Mouse (Mus musculus): Measurements from ENCODE around the gene Plcl1. TPM values are rescaled to one million over a fixed set of nuclear protein-coding genes. Genes with fewer than 3 reads are reported as not detected.

The Plcl1 gene
- polyA plus RNA-seq, 1 experiment from 2014 or later, result 0.10 TPM

- 81% methylated on average over 4 of the region's 4 CpGs for WGBS (ENCODE audit: insufficient replicate concordance)
- Histone ChIP-seq H3K27ac (replicated peaks) (no peak overlapping the region), H3K4me1 (replicated peaks) (no peaks in the 10 kb centered on the region), H3K4me2 (no peak overlapping the region), H3K9ac (no peak overlapping the region), H3K36me3 (replicated peaks) (no peaks in the 10 kb centered on the region), H3K4me3 (replicated peaks) (no peak overlapping the region), H3K9me3 (replicated peaks) (no peaks in the 10 kb centered on the region), H3K27me3 (no peaks in the 10 kb centered on the region)
- ATAC-seq (ENCODE audit: insufficient read depth), result no peak
Observed at GRCm38 (mm10) chr1:55571399-55571798, 165.7 kb downstream of the Plcl1 start.

DNA sequence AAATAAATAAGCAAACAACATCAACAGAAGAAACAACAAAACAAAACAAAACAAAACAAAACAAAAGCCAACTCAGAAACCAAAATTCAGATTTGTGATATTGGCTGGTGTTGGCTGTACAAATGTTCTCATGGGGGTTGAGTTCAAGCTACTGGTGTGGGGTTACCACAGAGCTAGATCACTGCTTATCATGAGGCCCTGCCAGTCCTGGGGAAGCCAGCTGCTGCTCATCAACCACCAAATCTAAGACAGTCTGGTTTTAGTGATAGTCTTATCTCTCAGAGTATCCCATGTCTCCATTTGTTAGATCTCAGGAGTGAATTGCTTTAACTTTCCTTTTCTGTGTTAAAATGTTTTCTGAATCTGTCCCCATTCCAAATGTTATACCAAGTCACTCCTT lies 166.5 kb downstream of the Plcl1 start:
- no peaks in the 10 kb centered on the region for H3K36me3 ChIP-seq (replicated peaks)
- no peak overlapping the region for H3K27ac ChIP-seq (replicated peaks)
- no peak overlapping the region for H3K4me2 ChIP-seq
- H3K4me3 ChIP-seq (replicated peaks), result no peak overlapping the region
- no peak for ATAC-seq (ENCODE audit: insufficient read depth)
- H3K9me3 ChIP-seq (replicated peaks), result no peaks in the 10 kb centered on the region
- no peaks in the 10 kb centered on the region for H3K27me3 ChIP-seq
- no peak overlapping the region for H3K9ac ChIP-seq
- H3K4me1 ChIP-seq (replicated peaks), result no peaks in the 10 kb centered on the region

DNA sequence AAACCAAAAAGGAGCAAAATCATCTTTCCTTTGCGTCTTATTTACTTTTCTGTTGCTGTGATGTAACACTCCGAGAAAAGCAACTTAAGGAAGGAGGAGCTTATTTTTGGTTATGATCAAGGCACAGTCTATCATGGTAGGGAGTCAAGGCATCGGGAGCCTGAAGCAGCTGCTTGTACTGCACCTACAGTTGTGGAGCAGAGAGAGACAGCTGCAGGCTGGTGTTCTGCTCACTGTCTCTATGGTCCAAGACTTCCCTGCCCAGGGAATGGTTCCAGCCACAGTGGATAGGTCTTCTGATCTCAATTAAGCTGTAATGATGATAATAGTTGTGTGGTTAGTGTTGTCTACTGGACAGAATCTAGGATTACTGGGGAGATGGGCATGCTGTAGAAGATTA lies 166.9 kb downstream of the Plcl1 start:
- 59% methylated on average over 3 of the region's 3 CpGs for WGBS (ENCODE audit: insufficient replicate concordance)
- H3K4me1 ChIP-seq (replicated peaks), result no peaks in the 10 kb centered on the region
- H3K4me3 ChIP-seq (replicated peaks), result no peak overlapping the region
- no peak overlapping the region for H3K27ac ChIP-seq (replicated peaks)
- no peaks in the 10 kb centered on the region for H3K27me3 ChIP-seq
- no peaks in the 10 kb centered on the region for H3K9me3 ChIP-seq (replicated peaks)
- no peak overlapping the region for H3K9ac ChIP-seq
- H3K36me3 ChIP-seq (replicated peaks), result no peaks in the 10 kb centered on the region
- no peak overlapping the region for H3K4me2 ChIP-seq
- ATAC-seq (ENCODE audit: insufficient read depth), result no peak

DNA sequence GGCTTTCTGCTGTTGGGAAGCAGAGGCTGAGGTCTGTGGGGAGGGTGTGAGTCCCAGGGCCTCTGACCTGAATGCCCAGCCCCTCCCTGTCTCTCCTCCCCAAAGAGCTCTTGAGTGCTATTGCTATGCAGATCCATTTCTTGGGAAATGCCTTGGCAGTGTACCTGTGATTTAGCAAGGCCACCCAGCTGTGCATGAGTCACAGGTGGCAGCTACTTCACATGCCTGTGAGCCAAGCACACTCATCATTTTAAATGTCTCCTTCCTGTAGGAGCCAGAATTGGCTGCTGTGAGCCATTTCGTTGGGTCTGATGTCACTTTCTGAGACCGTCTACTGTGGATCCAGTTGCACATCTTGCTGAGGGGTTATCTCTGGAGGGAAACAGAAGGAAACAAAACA lies 170.2 kb downstream of the Plcl1 start:
- no peak for ATAC-seq (ENCODE audit: insufficient read depth)
- no peak overlapping the region for H3K27ac ChIP-seq (replicated peaks)
- H3K27me3 ChIP-seq, result no peaks in the 10 kb centered on the region
- no peaks in the 10 kb centered on the region for H3K9me3 ChIP-seq (replicated peaks)
- 30% methylated on average over 2 of the region's 2 CpGs for WGBS (ENCODE audit: insufficient replicate concordance)
- no peaks in the 10 kb centered on the region for H3K4me1 ChIP-seq (replicated peaks)
- H3K4me2 ChIP-seq, result no peak overlapping the region
- no peaks in the 10 kb centered on the region for H3K36me3 ChIP-seq (replicated peaks)
- H3K4me3 ChIP-seq (replicated peaks), result no peak overlapping the region
- no peak overlapping the region for H3K9ac ChIP-seq

- Histone ChIP-seq H3K27me3 (no peaks in the 10 kb centered on the region), H3K4me1 (replicated peaks) (no peaks in the 10 kb centered on the region), H3K9ac (no peak overlapping the region), H3K27ac (replicated peaks) (no peak overlapping the region), H3K9me3 (replicated peaks) (no peaks in the 10 kb centered on the region), H3K36me3 (replicated peaks) (no peaks in the 10 kb centered on the region), H3K4me3 (replicated peaks) (no peak overlapping the region), H3K4me2 (no peak overlapping the region)
- no peak for ATAC-seq (ENCODE audit: insufficient read depth)
- WGBS (ENCODE audit: insufficient replicate concordance), result 46% methylated on average over 2 of the region's 2 CpGs
Observed at GRCm38 (mm10) chr1:55581752-55582151, 176.0 kb downstream of the Plcl1 start.

DNA sequence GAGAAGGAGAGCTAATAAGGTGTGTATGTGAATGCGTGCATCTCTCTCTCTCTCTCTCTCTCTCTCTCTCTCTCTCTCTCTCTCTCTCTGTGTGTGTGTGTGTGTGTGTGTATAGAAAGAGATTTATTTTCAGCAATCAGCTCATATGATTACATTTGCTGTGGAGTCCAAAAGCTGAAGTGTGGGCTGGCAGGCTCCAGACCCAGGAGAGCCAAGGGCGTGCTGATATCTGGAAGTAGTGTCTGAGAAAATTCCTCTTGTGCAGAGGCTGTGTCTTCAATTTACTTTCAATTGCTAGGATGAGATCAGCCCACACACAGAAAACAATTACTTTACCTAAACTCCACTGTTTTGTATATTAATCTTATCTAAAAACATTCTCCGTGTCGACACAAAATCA lies 179.7 kb downstream of the Plcl1 start:
- Histone ChIP-seq H3K4me1 (replicated peaks) (no peaks in the 10 kb centered on the region), H3K27ac (replicated peaks) (no peak overlapping the region), H3K9me3 (replicated peaks) (no peaks in the 10 kb centered on the region), H3K4me2 (no peak overlapping the region), H3K4me3 (replicated peaks) (no peak overlapping the region), H3K9ac (no peak overlapping the region), H3K36me3 (replicated peaks) (no peaks in the 10 kb centered on the region), H3K27me3 (no peaks in the 10 kb centered on the region)
- WGBS (ENCODE audit: insufficient replicate concordance), result 63% methylated on average over 4 of the region's 4 CpGs
- ATAC-seq (ENCODE audit: insufficient read depth), result no peak

DNA sequence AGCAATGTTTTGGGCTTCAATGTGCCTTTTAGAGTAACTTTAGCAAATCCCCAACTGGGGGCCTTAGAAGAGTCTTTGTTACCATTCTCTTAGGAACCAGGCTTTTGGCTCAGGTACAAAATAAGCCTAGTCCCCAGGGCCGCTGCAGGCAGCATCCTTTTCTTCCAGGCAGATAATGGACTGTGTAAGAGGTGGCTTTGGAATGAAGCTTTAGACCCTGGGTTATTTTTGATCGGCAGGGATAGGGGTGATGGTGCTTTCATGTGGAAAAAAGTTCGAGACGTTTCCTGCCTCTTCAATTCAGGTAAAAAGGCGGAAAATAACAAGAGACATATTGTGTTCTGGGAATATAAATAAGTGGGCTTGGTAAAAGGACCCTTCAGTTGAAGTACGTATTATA lies 182.4 kb downstream of the Plcl1 start:
- Histone ChIP-seq H3K27me3 (no peaks in the 10 kb centered on the region), H3K9me3 (replicated peaks) (no peaks in the 10 kb centered on the region), H3K4me2 (no peak overlapping the region), H3K27ac (replicated peaks) (no peak overlapping the region), H3K9ac (no peak overlapping the region), H3K4me1 (replicated peaks) (no peaks in the 10 kb centered on the region), H3K4me3 (replicated peaks) (no peak overlapping the region), H3K36me3 (replicated peaks) (no peaks in the 10 kb centered on the region)
- WGBS (ENCODE audit: insufficient replicate concordance), result 65% methylated on average over 6 of the region's 6 CpGs
- no peak for ATAC-seq (ENCODE audit: insufficient read depth)

DNA sequence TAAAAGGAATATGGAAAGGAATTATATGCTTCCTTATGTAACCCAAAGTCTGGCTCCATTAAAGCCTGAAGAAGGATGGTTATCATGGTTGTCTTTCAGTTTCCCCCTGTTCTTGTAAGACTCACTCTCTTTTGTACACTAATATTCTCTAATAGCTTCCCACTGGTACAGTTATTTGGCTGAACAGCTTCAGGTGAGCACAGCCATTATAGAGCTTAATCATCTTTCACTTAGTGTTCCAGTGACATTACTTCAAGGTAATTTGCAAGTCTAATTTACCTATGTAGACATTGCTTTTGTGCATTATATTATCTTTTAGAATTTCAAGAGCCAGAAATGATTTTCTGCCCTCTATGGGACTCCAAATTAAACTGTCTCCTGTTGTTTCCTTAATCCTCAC lies 184.3 kb downstream of the Plcl1 start:
- no peak for ATAC-seq (ENCODE audit: insufficient read depth)
- Histone ChIP-seq H3K4me3 (replicated peaks) (no peak overlapping the region), H3K4me1 (replicated peaks) (no peaks in the 10 kb centered on the region), H3K4me2 (no peak overlapping the region), H3K27me3 (no peaks in the 10 kb centered on the region), H3K36me3 (replicated peaks) (no peaks in the 10 kb centered on the region), H3K9ac (no peak overlapping the region), H3K9me3 (replicated peaks) (no peaks in the 10 kb centered on the region), H3K27ac (replicated peaks) (no peak overlapping the region)

GRCm38 (mm10) chr1:55600496-55600895 lies 194.8 kb downstream of the Plcl1 start:
- no peak overlapping the region for H3K4me3 ChIP-seq (replicated peaks)
- H3K9ac ChIP-seq, result no peak overlapping the region
- no peak for ATAC-seq (ENCODE audit: insufficient read depth)
- no peaks in the 10 kb centered on the region for H3K36me3 ChIP-seq (replicated peaks)
- H3K4me1 ChIP-seq (replicated peaks), result no peaks in the 10 kb centered on the region
- H3K27me3 ChIP-seq, result no peaks in the 10 kb centered on the region
- no peaks in the 10 kb centered on the region for H3K9me3 ChIP-seq (replicated peaks)
- WGBS (ENCODE audit: insufficient replicate concordance), result 54% methylated on average over 1 of the region's 1 CpGs
- H3K27ac ChIP-seq (replicated peaks), result no peak overlapping the region
- H3K4me2 ChIP-seq, result no peak overlapping the region

- no peak for ATAC-seq (ENCODE audit: insufficient read depth)
- WGBS (ENCODE audit: insufficient replicate concordance), result 49% methylated on average over 4 of the region's 4 CpGs
- no peaks in the 10 kb centered on the region for H3K9me3 ChIP-seq (replicated peaks)
- H3K4me1 ChIP-seq (replicated peaks), result no peaks in the 10 kb centered on the region
- no peak overlapping the region for H3K4me3 ChIP-seq (replicated peaks)
- no peak overlapping the region for H3K4me2 ChIP-seq
- H3K27ac ChIP-seq (replicated peaks), result no peak overlapping the region
- H3K36me3 ChIP-seq (replicated peaks), result no peaks in the 10 kb centered on the region
- H3K27me3 ChIP-seq, result no peaks in the 10 kb centered on the region
- no peak overlapping the region for H3K9ac ChIP-seq
Observed at GRCm38 (mm10) chr1:55604593-55604992, 198.9 kb downstream of the Plcl1 start.

GRCm38 (mm10) chr1:55605450-55605849 lies 199.7 kb downstream of the Plcl1 start:
- H3K4me1 ChIP-seq (replicated peaks), result no peaks in the 10 kb centered on the region
- H3K36me3 ChIP-seq (replicated peaks), result no peaks in the 10 kb centered on the region
- no peak overlapping the region for H3K27ac ChIP-seq (replicated peaks)
- H3K27me3 ChIP-seq, result no peaks in the 10 kb centered on the region
- no peak overlapping the region for H3K4me3 ChIP-seq (replicated peaks)
- H3K4me2 ChIP-seq, result no peak overlapping the region
- no peak for ATAC-seq (ENCODE audit: insufficient read depth)
- 61% methylated on average over 4 of the region's 4 CpGs for WGBS (ENCODE audit: insufficient replicate concordance)
- no peaks in the 10 kb centered on the region for H3K9me3 ChIP-seq (replicated peaks)
- no peak overlapping the region for H3K9ac ChIP-seq

DNA sequence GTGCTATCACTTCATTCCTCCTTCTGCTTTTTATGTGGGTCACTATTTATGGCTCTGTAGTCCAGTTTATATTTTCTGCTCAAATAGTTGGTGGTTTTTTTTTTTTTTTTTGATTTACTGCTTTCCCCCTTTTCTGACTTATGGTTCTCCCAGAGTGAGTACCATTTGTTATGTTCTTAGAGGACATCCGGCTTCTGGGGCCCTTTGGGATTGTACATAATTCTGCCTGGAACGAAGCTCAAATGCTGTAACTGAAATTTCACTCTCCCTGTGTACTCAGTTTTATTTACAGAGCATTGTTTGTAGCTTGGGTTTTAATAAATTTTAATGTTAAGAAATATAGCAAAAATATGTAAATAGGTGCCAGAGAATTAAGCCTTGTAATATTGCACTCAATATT lies 200.2 kb downstream of the Plcl1 start:
- 67% methylated on average over 2 of the region's 2 CpGs for WGBS (ENCODE audit: insufficient replicate concordance)
- ATAC-seq (ENCODE audit: insufficient read depth), result no peak
- H3K27ac ChIP-seq (replicated peaks), result no peak overlapping the region
- no peaks in the 10 kb centered on the region for H3K4me1 ChIP-seq (replicated peaks)
- no peak overlapping the region for H3K4me3 ChIP-seq (replicated peaks)
- H3K9me3 ChIP-seq (replicated peaks), result no peaks in the 10 kb centered on the region
- H3K36me3 ChIP-seq (replicated peaks), result no peaks in the 10 kb centered on the region
- H3K27me3 ChIP-seq, result no peaks in the 10 kb centered on the region
- H3K4me2 ChIP-seq, result no peak overlapping the region
- no peak overlapping the region for H3K9ac ChIP-seq
